Mouse (Mus musculus) spleen, postnatal 4 days (tissue): ENCODE data around the gene Vangl1.

Experiments
- DNase-seq, 2 experiments: peaks; one replicate each; pipeline ENCODE4 v3.0.0; 2022; ENCODE audit warnings: low spot score in 2 of 2

The Vangl1 gene

DNA sequence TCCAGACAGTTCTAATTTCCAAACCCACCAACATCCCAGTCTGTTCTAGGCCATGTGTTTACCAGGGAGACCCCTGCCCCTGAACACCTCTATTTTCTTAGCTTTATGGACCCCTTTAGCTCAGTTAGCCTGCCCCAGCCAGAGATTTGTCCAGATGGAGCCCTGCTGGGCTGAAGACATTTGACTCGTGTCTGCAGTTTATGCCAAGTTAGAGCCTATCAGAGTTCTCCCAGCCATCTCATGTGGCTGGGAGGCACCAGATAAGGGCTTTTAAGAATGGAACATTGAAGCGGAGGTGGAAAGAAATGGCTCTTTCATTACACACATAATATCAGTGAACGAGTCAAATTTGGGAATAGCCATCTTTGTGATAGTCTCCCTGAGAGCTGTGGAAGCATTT, 61.0 kb downstream of the Vangl1 start:
- DNase-seq, result peak in 1 of 2 experiments; percentile 44

DNA sequence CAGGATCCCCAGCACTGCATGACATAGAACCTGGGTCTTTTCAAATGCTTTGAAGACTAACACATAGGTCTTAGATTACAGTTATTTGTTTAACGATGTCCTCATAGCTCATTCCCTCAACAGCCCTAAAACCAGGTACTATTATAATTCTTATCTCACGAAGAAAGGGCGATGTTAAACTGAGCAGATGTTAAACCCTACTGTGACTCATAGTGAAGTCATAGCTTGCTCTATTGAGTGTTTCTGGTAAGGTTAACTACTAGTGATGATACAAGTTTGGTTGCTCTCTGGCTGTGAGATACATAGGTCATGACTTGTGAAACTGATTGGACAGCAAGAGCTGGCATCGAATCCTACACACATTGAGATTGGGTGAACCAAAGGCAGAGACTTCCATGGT, 61.5 kb downstream of the Vangl1 start:
- no peak for DNase-seq

DNA sequence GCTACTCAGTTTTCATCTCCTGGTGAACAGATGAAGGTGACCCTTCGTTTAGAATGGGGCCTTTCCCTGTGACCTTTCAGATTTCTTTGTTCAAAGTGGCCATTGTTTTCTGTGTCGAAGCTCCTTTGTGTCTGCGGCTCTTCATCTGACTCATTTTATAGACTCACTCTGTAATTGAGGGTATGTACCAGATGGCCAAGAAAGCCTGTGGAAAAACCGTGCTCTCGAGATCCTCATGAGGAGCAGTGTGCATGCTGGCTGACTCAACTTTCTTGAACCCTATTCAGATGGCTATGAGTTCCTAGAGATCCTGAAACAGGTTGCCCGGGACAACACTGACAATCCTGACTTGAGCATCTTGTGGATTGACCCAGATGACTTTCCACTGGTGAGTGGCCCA, 62.6 kb downstream of the Vangl1 start:
- DNase-seq, result no peak

DNA sequence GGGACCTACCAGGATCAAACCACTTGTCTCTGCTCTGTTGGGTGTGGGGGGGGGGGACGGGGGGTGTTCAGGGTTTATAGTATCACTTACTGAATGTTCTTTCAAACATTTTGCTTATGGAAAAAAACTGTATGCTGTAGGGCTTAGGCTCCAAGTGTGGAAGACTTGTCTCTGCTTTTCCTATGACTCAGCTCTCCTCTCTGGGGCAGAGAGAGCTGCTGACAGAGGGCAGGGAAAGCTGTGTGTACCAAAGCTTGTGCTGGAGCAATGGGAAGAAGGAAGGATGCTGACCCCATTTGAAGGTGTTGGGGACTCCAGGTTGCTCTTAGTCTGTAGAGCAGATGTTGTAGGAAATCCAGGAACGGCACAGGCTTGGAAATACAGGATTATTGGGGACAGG, 63.0 kb downstream of the Vangl1 start:
- no peak for DNase-seq

DNA sequence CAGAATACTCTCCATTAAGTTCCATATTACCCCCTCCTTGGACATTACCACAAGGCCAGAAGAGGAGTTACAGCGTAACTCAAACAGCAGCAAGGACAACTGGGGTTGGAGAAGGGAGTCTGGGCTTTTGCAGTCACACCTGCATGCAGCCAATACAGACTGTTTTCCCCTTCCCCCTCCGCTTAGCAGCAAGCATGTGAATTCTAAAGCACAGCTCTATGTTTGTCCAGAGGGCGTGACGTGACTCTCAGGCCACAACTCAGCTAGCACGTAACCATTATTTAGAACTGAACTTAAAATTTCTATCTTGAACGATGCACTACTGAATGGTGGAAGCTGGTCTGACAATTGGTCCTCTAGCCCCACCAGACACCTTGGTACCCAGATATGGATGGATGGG, 63.9 kb downstream of the Vangl1 start:
- DNase-seq, result no peak

DNA sequence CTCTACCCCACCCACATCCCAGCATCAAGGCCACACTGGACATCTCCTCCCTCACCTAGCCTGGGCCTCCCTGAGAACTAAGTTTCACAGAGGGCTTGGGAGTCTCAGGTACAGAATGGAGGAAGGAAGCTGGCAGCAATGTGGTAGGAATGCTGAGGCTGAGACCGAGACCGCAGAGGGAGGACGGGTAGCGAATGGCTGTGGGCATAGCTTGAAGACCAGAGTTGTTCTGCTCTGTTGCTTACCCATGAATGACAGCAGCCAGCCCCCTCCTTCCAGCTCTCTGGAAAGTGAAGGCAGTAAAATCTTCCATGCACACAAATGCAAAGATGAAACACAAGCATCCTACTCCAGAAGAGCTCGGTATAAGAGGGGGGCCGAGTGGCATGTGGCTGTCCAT, 65.6 kb downstream of the Vangl1 start:
- DNase-seq, result no peak

DNA sequence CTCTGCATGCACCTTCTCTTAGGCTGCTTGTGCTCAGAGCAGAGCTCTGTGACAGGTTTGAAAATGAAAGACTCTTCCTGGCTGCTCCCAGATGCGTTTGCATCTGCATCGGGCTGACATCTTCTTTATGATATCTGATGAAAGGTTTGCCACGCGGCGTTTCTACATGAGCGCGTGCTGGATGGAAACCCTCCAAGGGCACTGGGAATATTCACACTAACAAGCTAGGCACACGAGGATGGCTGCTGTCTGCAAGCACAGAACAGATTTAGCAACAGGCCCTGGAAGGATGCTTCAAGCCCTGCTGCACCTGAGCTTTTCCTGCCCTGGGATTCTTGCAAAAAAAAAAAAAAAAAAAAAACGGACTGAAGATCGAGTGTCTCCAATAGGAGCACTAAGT, 67.3 kb downstream of the Vangl1 start:
- no peak for DNase-seq

DNA sequence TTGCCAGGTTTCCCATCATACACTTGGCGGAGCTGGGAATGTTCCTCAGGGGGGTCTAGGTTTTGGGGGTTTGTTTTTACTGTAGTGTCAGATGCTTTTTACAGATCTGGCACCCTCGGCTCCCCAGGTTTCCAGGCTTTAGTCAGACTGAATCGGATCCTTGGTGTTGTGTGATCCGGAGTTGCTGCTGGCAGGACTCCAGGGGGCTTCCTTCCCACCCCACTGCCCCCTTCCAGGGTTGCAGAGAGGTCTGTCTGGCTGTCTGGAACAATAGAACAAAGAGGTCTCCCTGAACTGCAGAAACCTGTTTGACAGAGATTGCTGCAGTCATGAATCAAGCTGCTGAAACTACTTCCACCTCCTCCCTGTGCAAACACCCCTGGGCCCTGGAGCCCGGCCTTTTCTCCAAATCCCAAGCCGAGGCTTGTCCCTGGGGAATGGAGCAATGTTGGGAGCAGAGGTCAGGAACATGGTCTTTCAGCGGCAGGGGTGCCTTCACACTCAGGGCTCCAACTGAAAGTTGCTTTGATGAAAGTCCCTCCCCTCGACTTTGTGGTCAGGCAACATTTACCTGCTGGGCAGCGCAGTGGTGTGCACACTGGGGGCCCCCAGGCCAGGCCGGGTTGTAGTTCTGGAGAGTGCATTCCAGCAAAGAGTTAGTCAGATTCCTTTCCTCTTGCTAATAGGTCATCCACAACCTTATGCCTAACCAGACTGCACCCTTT, 68.9 kb downstream of the Vangl1 start:
- no peak for DNase-seq

DNA sequence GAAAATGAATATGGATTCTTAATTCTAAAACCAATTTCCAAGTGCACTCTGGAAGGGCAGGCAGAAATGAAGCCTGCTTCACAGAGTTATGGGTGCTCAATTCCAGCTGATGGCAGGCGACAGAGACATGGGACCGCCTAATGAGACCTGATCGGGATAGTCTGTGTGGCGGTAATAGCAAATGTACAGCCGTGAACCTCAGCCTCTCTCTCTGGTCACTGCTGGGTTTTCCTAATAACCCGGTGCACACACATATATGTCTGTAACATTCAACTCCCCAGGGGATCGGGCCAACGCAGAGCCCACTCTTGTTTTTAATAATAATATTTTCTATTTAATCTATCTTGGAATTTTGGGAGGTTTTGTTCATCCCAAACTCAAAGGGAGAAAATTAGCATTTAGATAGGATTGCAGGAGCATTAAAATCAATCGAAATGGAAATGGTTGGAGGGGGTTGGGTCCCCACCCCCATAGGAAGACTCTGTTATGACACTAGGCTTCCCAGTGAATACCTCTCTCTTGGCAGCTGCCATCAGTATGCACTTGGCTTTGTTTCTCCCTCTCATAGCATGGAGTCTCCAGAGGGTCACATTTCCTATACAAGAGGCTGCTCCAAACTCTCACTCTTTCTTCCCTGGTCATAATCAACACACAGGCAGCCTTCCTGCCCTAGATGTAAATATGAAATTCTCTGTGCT, 72.7 kb downstream of the Vangl1 start:
- no peak for DNase-seq

DNA sequence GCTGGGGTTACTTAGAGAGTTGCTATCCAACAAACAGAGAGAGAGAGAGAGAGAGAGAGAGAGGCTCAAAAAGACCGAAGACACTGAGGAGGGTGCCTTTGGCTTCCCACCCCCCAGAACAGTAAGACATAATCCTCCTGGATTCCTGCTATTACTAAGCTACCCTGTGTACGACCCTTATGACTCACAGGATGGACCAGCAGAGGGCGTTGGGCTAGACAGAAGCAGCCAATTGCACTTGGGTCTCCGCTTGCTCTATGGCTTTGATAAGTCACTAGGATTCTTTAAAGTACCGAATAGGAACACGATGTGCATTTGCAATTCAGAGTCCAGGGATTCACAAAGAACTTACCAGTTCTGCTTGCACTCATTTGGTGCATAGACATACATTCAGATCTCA, 74.0 kb downstream of the Vangl1 start:
- no peak for DNase-seq

DNA sequence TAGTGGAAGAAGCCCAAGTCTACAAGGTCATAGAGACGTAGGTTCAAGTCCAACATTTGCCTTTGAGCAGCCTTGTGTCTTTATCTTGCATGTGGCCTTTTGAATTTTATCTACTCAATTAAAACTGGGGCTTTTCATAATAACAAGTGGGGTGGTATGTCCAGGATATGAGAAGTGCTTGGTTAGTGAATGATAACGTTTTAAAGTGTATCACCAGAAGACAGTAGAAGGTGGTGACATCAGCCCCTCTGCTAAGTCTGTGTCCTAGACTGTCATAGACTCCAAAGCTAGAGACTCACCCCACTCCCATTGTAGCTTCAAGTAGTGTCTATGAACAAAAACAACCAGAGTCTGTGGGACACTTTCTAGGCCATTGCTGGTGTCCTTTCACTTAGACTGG, 76.3 kb downstream of the Vangl1 start:
- no peak for DNase-seq

DNA sequence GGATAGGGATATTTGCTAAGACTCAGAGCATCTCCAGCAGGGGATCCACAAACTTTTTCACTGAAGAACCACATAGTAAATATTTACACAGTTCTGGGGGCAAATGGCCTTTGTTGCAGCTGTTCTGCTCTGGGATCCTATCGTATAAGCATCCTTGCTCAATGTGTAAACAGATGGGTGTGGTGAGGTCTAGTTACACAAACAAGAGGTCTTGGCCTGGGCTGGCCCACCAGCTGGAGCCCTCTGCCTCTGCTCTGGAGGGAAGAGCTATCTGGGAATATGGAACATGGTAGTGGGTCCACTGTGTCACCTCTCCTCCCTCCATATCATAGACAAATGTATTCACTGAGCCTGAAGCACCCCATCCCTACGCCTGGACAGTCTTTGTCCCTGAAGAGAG, 77.4 kb downstream of the Vangl1 start:
- DNase-seq, result no peak

DNA sequence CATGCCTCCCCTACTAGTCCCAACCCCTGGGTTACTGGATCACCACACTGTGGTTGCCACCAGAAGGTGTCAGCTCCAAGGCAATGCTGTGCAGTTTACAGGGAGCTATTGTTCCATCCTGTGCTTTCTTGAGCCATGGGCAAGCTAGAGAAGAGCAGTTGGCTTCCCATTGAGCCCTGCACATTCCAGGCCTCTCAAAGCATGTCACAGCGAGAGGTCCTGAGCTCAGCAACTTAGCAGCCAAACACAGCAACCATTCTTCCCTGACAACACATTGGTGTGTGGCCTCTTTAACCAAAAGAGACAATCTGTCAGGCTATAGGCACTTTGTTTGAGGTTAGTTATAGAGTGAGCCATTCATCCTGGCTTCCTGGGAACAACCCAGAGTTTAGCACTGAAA, 78.9 kb downstream of the Vangl1 start:
- no peak for DNase-seq

DNA sequence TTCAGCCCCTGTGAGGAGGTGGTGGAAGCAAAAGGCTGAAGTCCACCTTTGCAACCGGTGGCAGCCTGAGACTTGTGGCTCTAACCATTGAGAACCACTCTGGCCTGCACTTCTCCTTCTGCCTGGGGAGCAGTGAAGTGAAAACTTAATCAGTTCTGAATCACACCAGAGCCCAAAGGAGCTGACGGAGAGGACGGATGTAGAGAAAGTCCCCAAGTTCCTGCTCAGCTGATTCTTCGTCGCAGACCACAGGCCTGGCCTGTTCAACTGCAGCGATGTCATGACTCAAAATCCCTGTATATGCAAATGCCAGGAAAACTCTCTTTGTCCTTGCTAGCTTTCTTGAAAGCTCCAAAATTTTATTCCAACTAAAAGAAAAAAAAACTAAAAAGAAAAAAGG, 80.8 kb downstream of the Vangl1 start:
- no peak for DNase-seq

DNA sequence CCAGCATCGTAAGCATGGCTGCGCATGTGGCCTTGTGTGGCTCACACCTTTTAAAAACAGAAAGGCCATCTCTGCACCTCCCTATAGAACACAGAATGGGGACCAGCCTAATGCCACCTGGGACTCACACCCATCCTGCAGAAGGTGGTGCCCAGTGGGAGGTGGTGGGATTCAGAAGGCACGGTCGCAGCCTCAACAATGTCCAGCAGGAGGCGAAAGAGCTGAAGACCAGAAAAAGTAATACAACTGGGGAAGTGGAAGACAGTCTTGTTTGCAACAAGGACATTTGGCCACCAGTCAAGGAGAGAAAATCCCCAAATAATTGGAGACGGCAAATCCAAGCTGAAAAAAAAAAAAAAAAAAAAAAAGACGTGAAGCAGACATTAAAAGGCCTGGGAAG, 82.4 kb downstream of the Vangl1 start:
- DNase-seq, result peak; percentile 23 to 70

DNA sequence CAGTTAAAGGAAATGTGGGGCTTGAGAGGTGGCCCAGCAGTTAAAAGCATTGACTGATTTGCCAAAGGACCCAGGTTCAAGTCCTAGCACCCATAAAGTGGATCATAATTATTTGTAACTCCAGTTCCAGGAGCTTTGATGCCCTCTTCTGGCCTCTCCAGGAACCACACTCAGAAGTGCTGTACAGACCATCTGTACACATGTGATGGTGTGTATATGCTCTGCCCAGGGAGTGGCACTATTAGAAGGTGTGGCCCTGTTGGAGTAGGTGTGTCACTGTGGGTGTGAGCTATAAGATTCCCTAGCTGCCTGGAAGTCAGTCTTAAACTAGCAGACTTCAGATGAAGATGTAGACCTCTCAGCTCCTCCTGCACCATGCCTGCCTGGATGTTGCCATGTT, 83.5 kb downstream of the Vangl1 start:
- DNase-seq, result peak in 1 of 2 experiments; percentile 53

DNA sequence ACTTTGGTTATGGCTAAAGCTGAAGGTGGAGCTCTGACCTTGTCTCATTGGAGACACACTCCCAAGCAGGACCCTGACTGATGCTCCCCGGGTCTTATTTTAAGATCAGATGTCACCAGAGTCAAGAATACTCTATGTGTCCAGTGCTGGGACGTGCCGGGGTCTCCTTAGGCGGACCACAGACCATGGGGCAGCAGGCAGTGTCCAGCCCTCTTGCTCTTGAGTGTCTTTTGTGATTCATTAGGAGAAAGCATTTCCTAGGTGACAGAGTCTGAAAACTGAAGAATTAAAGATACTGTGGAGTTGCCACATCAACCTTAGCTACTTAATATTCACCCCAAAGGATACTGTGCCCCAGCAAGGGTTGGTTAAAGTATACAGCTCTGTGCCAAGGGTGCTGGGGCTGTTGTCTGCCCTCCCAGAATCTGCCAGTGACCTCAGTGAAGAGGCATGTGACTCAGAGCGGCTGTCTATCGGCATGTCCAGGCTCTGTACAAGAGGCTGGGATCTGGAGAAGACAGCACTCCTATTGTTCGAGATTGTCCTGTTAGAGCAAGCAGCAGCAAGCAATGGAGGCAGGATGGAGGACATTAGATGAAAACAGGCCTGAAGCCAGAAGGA, 92.4 kb downstream of the Vangl1 start:
- no peak for DNase-seq

DNA sequence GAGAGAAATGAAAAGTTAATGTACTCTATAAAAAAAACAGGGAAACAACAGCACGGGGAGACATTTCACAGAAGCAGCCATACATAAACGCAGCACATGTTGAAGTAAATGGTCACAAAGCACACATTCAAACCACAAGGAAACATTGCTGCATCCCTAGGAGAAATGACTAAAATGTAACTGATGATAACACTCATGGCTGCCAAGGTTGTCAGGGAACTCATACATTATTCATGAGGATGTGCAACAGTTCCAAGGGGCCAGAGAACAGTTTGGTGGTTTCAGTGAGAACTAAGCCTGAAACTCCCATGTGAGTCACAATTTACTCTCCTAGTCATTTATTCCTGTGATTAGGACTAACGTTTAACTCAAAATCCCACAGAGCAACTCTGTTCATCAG, 96.3 kb downstream of the Vangl1 start:
- DNase-seq, result no peak

DNA sequence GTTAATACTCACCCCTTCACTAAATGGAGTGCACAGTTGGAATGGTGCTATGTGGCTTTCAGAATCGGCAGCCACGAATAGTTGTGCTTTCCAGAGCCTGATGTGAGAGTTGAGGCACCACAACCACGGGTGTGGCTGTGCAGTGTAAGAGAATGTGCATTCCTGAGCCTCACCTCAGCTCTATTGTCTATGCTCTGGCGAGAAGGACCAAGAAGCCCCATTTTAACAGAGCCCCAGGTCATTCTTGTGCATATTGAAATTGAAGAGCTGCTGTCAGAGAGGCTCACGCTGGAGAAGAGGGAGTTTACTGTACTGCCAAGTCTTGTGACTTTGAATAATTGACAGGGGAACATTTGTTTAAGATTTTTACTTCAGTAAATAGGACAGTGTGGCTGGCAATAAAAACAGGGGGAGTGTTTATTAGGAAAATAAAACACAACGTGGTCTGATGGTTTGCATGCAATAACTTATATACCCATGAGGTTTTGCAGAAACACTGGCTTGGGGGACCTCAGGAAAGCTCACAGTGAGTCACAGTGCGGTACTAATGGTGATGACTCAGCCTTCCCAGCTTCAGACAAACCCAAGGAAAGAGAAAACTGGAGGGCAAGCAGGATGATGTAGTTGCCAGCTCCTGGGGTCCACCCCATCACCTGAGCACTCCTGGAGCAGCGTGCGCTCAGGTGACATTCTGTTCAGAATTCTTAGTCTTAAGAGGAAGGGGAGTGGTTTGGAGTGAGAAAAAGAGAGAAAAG, 100.5 kb downstream of the Vangl1 start:
- no peak for DNase-seq
